Mouse (Mus musculus) lung, embryonic 14.5 days (tissue): ENCODE results near the gene Zdhhc23. TPM values are rescaled to one million over a fixed set of nuclear protein-coding genes. Genes with fewer than 3 reads are reported as not detected.

Source experiments
- ATAC-seq: fragments of 200-750 bp; cut with Nextera tagmentation; 2 replicates; pipeline ENCODE4 v1.8.0; 2017; ENCODE audit warnings: mild to moderate bottlenecking, moderate TSS enrichment, moderate library complexity; ENCODE audit not compliant: insufficient read depth
- DNase-seq: peaks from one replicate; pipeline ENCODE4 v3.0.0-alpha.2; 2015
- H3K27ac ChIP-seq: fragments of 300-500 bp; sonication (generic); 2 replicates; pipeline ENCODE4 v1.5.1; 2014; ENCODE audit warnings: low read depth, mild to moderate bottlenecking, moderate library complexity
- H3K27me3 ChIP-seq: fragments of 300-500 bp; sonication (generic); 2 replicates; pipeline ENCODE4 v1.6.1; 2014; ENCODE audit warnings: low read length, control low read depth; ENCODE audit not compliant: insufficient read depth
- H3K36me3 ChIP-seq: fragments of 300-500 bp; sonication (generic); 2 replicates; pipeline ENCODE4 v1.6.1; 2014; ENCODE audit warnings: control low read depth; ENCODE audit not compliant: insufficient read depth
- H3K4me1 ChIP-seq: fragments of 300-500 bp; sonication (generic); 2 replicates; pipeline ENCODE4 v1.6.1; 2014; ENCODE audit warnings: antibody characterized with exemption, control low read depth; ENCODE audit not compliant: insufficient read depth
- H3K4me2 ChIP-seq: fragments of 300-500 bp; sonication (generic); 2 replicates; pipeline ENCODE4 v1.6.1; 2014; ENCODE audit warnings: mild to moderate bottlenecking
- H3K4me3 ChIP-seq: fragments of 300-500 bp; sonication (generic); 2 replicates; pipeline ENCODE4 v1.5.1; 2014; ENCODE audit warnings: low read depth, low read length
- H3K9ac ChIP-seq: fragments of 300-500 bp; sonication (generic); 2 replicates; pipeline ENCODE4 v1.6.1; 2014
- H3K9me3 ChIP-seq: fragments of 300-500 bp; sonication (generic); 2 replicates; pipeline ENCODE4 v1.6.1; 2016; ENCODE audit warnings: low read depth, low read length, control low read depth
- CTCF ChIP-seq: IDR thresholded peaks from 2 replicates; pipeline ENCODE4 v1.5.1; 2016; ENCODE audit warnings: antibody characterized with exemption, low read depth
- WGBS: fragments of 180-500 bp; shearing (Covaris S2); extraction: QIAGEN DNeasy Blood & Tissue Kit; methylation state at CpG from one replicate; pipeline ENCODE4 v1.1.7; 2014; 5-methylcytosine and 5-hydroxymethylcytosine counted together
- polyA plus RNA-seq: library from polyadenylated mRNA; unstranded; fragments of >200 nt; fragmentation: Nextera tagmentation; extraction: Ambion mirVana; gene quantifications from 2 replicates; pipeline ENCODE4 v1.2.1, GENCODE M21; 2014

The Zdhhc23 gene
- polyA plus RNA-seq, 1 experiment from 2014 or later, result 2.1 TPM

DNA sequence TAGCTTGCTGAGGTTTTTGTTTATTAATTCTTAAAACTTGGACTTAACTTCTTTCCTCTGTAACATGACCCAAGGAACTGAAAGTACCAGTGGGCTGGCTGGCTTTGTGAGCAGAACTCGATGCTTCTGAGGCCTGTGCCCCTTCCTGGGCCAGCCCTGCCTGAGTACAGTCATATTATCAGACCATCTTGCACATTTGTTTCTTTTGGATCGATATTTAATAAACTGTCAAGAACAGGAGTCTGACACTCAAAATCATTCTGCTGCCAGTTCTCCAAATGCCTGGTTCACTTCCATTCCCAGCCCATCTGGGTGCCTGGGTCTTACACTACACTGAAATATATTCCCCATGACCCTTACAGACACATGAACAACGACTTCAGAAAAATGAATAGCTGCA is 33.7 kb downstream of the Zdhhc23 start:
- H3K27me3 ChIP-seq, result no peaks in the 10 kb centered on the region
- 33% methylated on average over 3 of the region's 3 CpGs for WGBS

DNA sequence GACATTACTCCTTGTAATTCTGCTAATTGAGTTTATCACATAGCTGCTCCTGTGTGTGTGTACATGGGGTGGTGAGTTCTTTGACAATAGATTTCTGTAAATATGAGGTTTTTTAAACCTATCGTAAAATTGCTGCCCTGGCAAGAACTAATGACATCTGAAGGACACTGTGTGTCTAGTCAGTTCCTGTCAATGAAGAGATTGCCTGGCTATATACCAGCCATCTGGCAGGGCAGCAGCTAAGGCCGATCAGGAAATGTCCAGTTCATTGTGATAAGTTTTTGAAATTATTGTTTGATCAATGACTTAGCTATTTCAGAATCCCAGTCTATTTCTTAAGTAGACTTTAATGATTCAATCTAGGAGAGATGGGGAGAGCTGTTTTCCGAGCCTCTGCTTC is 34.2 kb downstream of the Zdhhc23 start:
- no peak for DNase-seq
- WGBS, result 60% methylated on average over 3 of the region's 3 CpGs
- TF ChIP-seq CTCF, result no peak
- ATAC-seq, result peak; percentile 41; the same call in 1 of the 2 replicates
- H3K27ac ChIP-seq, result no peak overlapping the region
- no peaks in the 10 kb centered on the region for H3K9me3 ChIP-seq
- no peaks in the 10 kb centered on the region for H3K4me1 ChIP-seq
- no peaks in the 10 kb centered on the region for H3K36me3 ChIP-seq
- no peaks in the 10 kb centered on the region for H3K27me3 ChIP-seq
- no peak overlapping the region for H3K4me2 ChIP-seq
- no peak overlapping the region for H3K4me3 ChIP-seq
- no peak overlapping the region for H3K9ac ChIP-seq

More for the DNA sequence above, 33.7 kb downstream of the Zdhhc23 start:
- Histone ChIP-seq H3K9ac (no peak overlapping the region), H3K36me3 (no peaks in the 10 kb centered on the region), H3K27ac (no peak overlapping the region), H3K4me3 (no peak overlapping the region), H3K4me1 (no peaks in the 10 kb centered on the region), H3K9me3 (no peaks in the 10 kb centered on the region), H3K4me2 (no peak overlapping the region)
- ATAC-seq, result peak; percentile 69; the same call in 1 of the 2 replicates
- no peak for TF ChIP-seq CTCF
- DNase-seq, result peak; percentile 34

DNA sequence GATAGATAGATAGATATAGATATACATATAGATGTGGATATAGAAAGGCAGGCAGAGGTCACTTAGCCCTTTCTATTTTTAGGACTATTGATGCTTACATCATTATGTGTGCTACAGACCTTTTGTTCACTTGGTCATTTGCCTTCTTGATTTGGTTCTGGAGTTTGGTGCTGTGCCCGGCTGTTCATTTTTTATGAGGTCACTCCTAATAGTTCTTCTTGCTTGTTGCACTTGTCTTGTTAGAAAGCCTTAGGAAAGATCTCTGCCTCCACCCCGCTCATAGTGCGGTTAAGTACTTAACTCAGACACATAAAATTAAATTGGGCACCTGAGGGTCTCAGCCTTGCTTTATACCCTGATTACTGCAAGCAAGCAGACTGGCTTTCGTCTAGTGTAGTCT is 38.7 kb downstream of the Zdhhc23 start:
- Histone ChIP-seq H3K9ac (no peak overlapping the region), H3K4me3 (no peak overlapping the region), H3K36me3 (no peaks in the 10 kb centered on the region), H3K9me3 (no peaks in the 10 kb centered on the region), H3K27ac (no peak overlapping the region), H3K4me2 (no peak overlapping the region), H3K27me3 (no peaks in the 10 kb centered on the region), H3K4me1 (no peaks in the 10 kb centered on the region)
- ATAC-seq (no peak), DNase-seq (no peak)
- no peak for TF ChIP-seq CTCF
- 84% methylated on average over 4 of the region's 4 CpGs for WGBS

DNA sequence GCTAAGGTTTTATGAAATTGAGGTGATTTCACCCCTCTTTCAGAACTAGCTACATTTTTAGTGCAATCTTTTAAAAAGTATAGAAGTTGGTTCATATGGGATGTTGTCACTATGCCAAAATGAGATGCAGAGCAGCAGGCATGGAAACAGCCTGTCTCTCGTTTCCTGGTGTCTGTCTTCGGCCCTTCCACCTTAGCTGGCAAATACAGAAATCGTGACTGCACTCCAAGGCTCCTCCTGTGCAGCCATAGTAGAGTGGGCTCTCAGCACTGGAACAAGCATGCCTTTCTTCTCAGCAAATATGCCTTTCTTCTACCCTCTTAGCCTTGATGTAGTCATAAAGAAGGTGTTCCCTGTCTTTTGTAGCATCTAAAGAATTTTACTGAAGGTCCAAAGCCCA is 43.7 kb downstream of the Zdhhc23 start:
- WGBS, result 55% methylated on average over 3 of the region's 3 CpGs
- DNase-seq, result peak; percentile 13

DNA sequence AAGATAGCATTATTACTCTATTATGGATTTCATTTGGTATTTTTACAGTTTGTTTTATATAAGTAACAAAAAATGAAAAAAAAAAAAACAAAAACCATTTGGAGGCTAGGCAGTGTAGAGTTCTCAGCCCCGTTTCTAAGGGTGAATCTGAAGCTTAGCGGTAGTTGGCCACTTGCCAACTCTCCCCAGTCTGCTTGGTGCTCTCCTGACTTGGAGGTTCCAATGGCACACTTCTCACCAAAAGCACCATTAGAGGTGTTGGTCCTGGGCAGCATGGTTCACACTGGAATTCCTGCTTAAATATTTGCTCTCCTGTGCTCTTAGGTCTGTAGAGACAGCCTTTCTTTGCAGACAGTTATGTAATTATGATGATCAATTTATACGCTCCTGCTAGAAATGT is 44.2 kb downstream of the Zdhhc23 start:
- Histone ChIP-seq H3K9ac (no peak overlapping the region), H3K4me2 (no peak overlapping the region), H3K27ac (no peak overlapping the region), H3K4me3 (no peak overlapping the region), H3K36me3 (no peaks in the 10 kb centered on the region), H3K9me3 (no peaks in the 10 kb centered on the region), H3K27me3 (no peaks in the 10 kb centered on the region), H3K4me1 (peaks cover 10% of the 10 kb centered on the region)
- TF ChIP-seq CTCF, result no peak
- WGBS, result 33% methylated on average over 3 of the region's 3 CpGs
- peak; percentile 72 for DNase-seq
- ATAC-seq, result peak; percentile 80; the same call in 1 of the 2 replicates

More for the DNA sequence above, 43.7 kb downstream of the Zdhhc23 start:
- Histone ChIP-seq H3K4me1 (peaks cover 10% of the 10 kb centered on the region), H3K27ac (no peak overlapping the region), H3K36me3 (no peaks in the 10 kb centered on the region), H3K4me3 (no peak overlapping the region), H3K9me3 (no peaks in the 10 kb centered on the region), H3K4me2 (no peak overlapping the region), H3K9ac (no peak overlapping the region), H3K27me3 (no peaks in the 10 kb centered on the region)
- 0 out of 2 replicates have a peak, but pooled peaks have one; percentile 54 for ATAC-seq
- no peak for TF ChIP-seq CTCF

DNA sequence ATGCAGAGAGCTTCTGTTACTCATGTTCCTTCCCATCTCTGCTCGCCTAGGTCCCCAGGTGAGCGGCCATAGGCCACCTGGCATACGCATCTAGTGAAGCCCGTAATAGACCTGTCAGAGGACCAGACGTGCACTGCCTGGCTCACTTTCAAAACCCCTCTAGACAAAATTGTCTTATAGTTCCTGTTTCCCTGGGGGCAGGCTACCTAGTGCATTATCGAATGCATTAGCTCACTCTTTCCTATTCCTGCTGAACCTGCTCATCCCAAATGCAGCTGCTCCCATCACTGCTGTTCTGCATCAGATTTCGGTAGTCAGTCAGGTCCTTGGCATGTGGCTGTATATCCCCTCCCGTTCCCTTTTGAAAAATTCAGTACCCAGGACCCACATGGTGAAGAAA is 44.7 kb downstream of the Zdhhc23 start:
- no peak overlapping the region for H3K4me2 ChIP-seq
- peaks cover 10% of the 10 kb centered on the region for H3K4me1 ChIP-seq
- H3K9ac ChIP-seq, result no peak overlapping the region
- 83% methylated on average over 8 of the region's 8 CpGs for WGBS
- TF ChIP-seq CTCF, result no peak
- DNase-seq (no peak), ATAC-seq (no peak)
- H3K36me3 ChIP-seq, result no peaks in the 10 kb centered on the region
- H3K27ac ChIP-seq, result no peak overlapping the region; the same call in 1 of the 2 replicates
- no peaks in the 10 kb centered on the region for H3K9me3 ChIP-seq
- H3K4me3 ChIP-seq, result no peak overlapping the region
- H3K27me3 ChIP-seq, result no peaks in the 10 kb centered on the region

DNA sequence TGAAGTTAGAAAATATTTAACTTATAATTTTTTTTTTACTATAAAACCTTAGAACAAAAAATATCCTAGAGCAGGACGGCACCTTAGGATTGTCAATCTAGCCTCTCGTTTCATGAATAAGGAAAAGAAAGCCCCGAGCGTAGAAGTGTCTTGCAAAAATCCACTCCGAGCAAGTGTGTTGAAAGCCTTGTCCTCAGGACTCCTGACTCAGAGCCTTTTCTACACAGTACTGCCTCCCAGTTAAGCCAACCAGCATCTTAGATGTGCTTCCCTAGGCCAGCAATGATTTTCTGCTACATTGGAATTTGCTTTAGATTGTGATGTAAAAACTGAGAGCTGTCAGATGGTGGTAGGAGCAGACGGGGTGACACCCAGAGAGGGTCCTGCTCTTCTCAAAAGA is 46.5 kb downstream of the Zdhhc23 start:
- Histone ChIP-seq H3K9me3 (no peaks in the 10 kb centered on the region), H3K27ac (no peak overlapping the region), H3K4me2 (no peak overlapping the region), H3K36me3 (no peaks in the 10 kb centered on the region), H3K4me1 (peaks cover 10% of the 10 kb centered on the region), H3K9ac (no peak overlapping the region), H3K27me3 (no peaks in the 10 kb centered on the region), H3K4me3 (no peak overlapping the region)
- ATAC-seq (no peak), DNase-seq (no peak)
- no peak for TF ChIP-seq CTCF
- 77% methylated on average over 6 of the region's 6 CpGs for WGBS

DNA sequence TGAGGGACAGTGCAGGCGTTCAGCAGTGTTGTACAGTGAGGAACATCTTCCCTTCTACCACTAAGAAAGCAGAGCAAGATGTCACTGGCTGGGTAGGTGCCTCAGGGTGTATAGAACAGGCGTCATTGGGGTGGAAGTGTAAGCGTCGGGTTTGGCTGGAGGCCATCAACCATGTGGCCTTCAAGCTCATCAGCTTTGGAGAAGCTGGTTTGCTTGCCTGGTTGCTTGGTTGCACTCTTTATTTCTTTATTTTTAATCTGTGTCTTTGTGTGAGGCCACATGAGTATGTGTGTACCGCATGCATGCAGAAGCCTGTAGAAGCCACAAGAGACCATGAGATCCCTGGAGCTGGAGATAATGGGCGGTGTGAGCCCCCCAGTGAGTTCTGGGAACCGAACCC is 47.3 kb downstream of the Zdhhc23 start:
- no peak overlapping the region for H3K4me3 ChIP-seq
- H3K27ac ChIP-seq, result no peak overlapping the region
- no peaks in the 10 kb centered on the region for H3K27me3 ChIP-seq
- H3K9ac ChIP-seq, result no peak overlapping the region
- no peaks in the 10 kb centered on the region for H3K36me3 ChIP-seq
- no peaks in the 10 kb centered on the region for H3K9me3 ChIP-seq
- DNase-seq (no peak), ATAC-seq (no peak)
- 76% methylated on average over 7 of the region's 7 CpGs for WGBS
- no peak overlapping the region for H3K4me2 ChIP-seq
- no peak for TF ChIP-seq CTCF
- peaks cover 10% of the 10 kb centered on the region for H3K4me1 ChIP-seq
